Mouse (Mus musculus): Measurements from ENCODE around the gene Psg19. TPM values are rescaled to one million over a fixed set of nuclear protein-coding genes. Genes with fewer than 3 reads are reported as not detected.
"Not testable (repeated sequence)": the region's sequence is repeated elsewhere in the genome, so short reads cannot be mapped to it uniquely, and the experiment has no call there.

Psg19 gene
- polyA plus RNA-seq, 1 experiment from 2014 or later: not detected

DNA sequence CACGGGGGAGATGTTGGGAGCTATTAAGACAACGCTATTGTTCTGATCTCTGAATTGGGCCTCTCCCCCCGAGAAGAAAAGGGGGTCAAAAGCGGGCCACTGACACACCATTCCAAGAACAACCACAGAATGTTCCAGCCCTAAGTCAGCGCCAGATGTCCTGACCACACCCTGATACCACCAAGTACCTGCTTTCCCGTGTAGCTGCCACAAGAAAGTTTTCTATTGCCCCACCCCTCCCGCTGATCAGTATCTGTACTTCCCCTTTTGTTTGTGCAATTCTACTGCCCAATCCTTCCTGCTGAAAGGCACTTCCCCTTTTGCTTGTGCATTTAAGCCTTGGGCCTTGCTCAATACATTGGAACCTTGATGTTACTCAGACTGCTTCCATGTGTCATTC, 38.2 kb downstream of the Psg19 start:
- 60% methylated on average over 7 of the region's 7 CpGs for WGBS
- not testable (repeated sequence) for H3K36me3 ChIP-seq (ENCODE audit: control insufficient read depth, insufficient read depth, low read length); ATAC-seq (replicated peaks; ENCODE audit: low FRiP score); H3K9ac ChIP-seq (ENCODE audit: low read depth, low read length); H3K27me3 ChIP-seq (replicated peaks; ENCODE audit: control insufficient read depth, insufficient read depth, low read length); H3K4me2 ChIP-seq; H3K27ac ChIP-seq (ENCODE audit: low read depth, low read length); H3K9me3 ChIP-seq (ENCODE audit: control insufficient read depth, low read length); DNase-seq (ENCODE audit: low spot score); H3K4me1 ChIP-seq (replicated peaks; ENCODE audit: control insufficient read depth, insufficient read depth, low read length); H3K4me3 ChIP-seq (ENCODE audit: low read depth, low read length)

DNA sequence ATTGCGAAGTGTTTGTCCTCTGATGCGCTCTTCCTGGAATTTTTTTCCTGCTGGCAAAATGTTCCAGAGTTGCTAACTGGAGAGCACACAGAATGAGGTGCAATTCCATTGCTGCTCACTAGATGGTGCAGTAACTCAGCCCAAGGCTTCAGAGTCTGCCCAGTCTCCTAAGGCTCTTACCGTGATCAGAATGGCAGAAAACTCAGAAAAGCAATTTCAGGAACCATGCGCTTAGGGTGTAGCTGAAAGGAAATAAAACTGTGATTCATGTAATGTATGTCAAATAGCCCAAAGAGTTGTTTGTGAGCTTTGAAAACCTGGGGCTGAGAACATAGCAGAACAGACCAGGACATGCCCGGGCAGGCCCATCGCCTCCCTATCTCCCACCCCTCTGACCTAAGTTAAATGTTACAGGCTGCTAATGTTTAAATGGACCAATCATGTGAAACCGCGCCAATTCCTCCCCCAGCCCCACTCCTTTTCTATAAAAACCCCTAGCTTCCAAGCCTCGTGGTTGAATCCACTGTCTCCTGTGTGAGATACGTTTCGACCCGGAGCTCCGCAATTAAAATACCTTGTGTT, 48.3 kb downstream of the Psg19 start:
- not testable (repeated sequence) for H3K4me2 ChIP-seq; H3K9me3 ChIP-seq (ENCODE audit: control insufficient read depth, low read length); H3K27ac ChIP-seq (ENCODE audit: low read depth, low read length); H3K4me1 ChIP-seq (replicated peaks; ENCODE audit: control insufficient read depth, insufficient read depth, low read length); H3K36me3 ChIP-seq (ENCODE audit: control insufficient read depth, insufficient read depth, low read length); H3K4me3 ChIP-seq (ENCODE audit: low read depth, low read length); H3K9ac ChIP-seq (ENCODE audit: low read depth, low read length)
- 52% methylated on average over 11 of the region's 13 CpGs for WGBS
- DNase-seq (ENCODE audit: low spot score) (peak; percentile 39), ATAC-seq (replicated peaks; ENCODE audit: low FRiP score) (peak; percentile 36; the same call in 1 of the 2 replicates)
- H3K27me3 ChIP-seq (replicated peaks; ENCODE audit: control insufficient read depth, insufficient read depth, low read length): peaks cover 14% of the 10 kb centered on the region

- Histone ChIP-seq H3K4me1 (replicated peaks; ENCODE audit: control insufficient read depth, insufficient read depth, low read length) (no peaks in the 10 kb centered on the region), H3K9ac (ENCODE audit: low read depth, low read length) (no peak overlapping the region), H3K27me3 (replicated peaks; ENCODE audit: control insufficient read depth, insufficient read depth, low read length) (peaks cover 14% of the 10 kb centered on the region), H3K4me2 (no peak overlapping the region), H3K27ac (ENCODE audit: low read depth, low read length) (no peak overlapping the region), H3K36me3 (ENCODE audit: control insufficient read depth, insufficient read depth, low read length) (no peaks in the 10 kb centered on the region), H3K9me3 (ENCODE audit: control insufficient read depth, low read length) (no peaks in the 10 kb centered on the region), H3K4me3 (ENCODE audit: low read depth, low read length) (no peak overlapping the region)
- WGBS: 43% methylated on average over 6 of the region's 6 CpGs
- DNase-seq (ENCODE audit: low spot score) (no peak), ATAC-seq (replicated peaks; ENCODE audit: low FRiP score) (no peak)
These were observed 49.1 kb downstream of the Psg19 start for GRCm38 (mm10) chr7:18748994-18749895.

DNA sequence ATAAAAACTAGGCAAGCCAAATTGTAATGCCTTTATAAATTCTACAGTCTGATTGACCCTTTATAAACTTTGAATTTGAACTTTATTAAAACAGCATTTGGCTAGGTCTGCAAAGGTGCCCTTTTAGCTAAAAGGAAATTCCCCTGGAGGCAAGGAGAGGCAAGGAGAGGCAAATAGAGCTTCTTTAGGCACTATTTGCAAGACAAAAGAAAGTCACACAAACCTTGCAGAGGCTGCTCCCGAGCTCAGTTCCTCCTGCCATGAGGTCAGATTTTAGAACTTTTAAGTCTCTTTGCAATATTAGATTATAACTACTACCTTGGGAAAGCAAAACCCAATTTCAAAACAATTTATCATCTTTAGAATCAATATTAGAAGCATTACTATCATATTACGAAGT, 50.9 kb downstream of the Psg19 start:
- not testable (repeated sequence) for H3K27ac ChIP-seq (ENCODE audit: low read depth, low read length); H3K9me3 ChIP-seq (ENCODE audit: control insufficient read depth, low read length); DNase-seq (ENCODE audit: low spot score); H3K9ac ChIP-seq (ENCODE audit: low read depth, low read length); H3K4me1 ChIP-seq (replicated peaks; ENCODE audit: control insufficient read depth, insufficient read depth, low read length); ATAC-seq (replicated peaks; ENCODE audit: low FRiP score); H3K36me3 ChIP-seq (ENCODE audit: control insufficient read depth, insufficient read depth, low read length); H3K4me3 ChIP-seq (ENCODE audit: low read depth, low read length); H3K4me2 ChIP-seq
- 59% methylated on average over 2 of the region's 2 CpGs for WGBS
- H3K27me3 ChIP-seq (replicated peaks; ENCODE audit: control insufficient read depth, insufficient read depth, low read length): peaks cover 14% of the 10 kb centered on the region

GRCm38 (mm10) chr7:18746189-18746860, 52.0 kb downstream of the Psg19 start:
- Histone ChIP-seq H3K9ac (ENCODE audit: low read depth, low read length) (peak overlapping the region; percentile 25; the same call in 1 of the 2 replicates), H3K27me3 (replicated peaks; ENCODE audit: control insufficient read depth, insufficient read depth, low read length) (peaks cover 14% of the 10 kb centered on the region), H3K4me2 (peak overlapping the region; percentile 51), H3K4me1 (replicated peaks; ENCODE audit: control insufficient read depth, insufficient read depth, low read length) (no peaks in the 10 kb centered on the region), H3K27ac (ENCODE audit: low read depth, low read length) (no peak overlapping the region), H3K36me3 (ENCODE audit: control insufficient read depth, insufficient read depth, low read length) (no peaks in the 10 kb centered on the region), H3K9me3 (ENCODE audit: control insufficient read depth, low read length) (no peaks in the 10 kb centered on the region), H3K4me3 (ENCODE audit: low read depth, low read length) (peak overlapping the region; percentile 23; the same call in 1 of the 2 replicates)
- DNase-seq (ENCODE audit: low spot score) (peak; percentile 36), ATAC-seq (replicated peaks; ENCODE audit: low FRiP score) (no peak; the same call in 1 of the 2 replicates)
- 11% methylated on average over 20 of the region's 20 CpGs for WGBS

Other genes with a start within 250 kb of the Psg19 start
- not detected in 2 replicates for gene Psg27, start 231.2 kb downstream of the Psg19 start, polyA plus RNA-seq (2014; fragmentation: Nextera tagmentation; extraction: Ambion mirVana)
- not detected in 2 replicates for gene Psg23, start 182.0 kb downstream of the Psg19 start, polyA plus RNA-seq (2014; fragmentation: Nextera tagmentation; extraction: Ambion mirVana)
- gene Psg21, start 141.8 kb downstream of the Psg19 start, polyA plus RNA-seq (2014; fragmentation: Nextera tagmentation; extraction: Ambion mirVana): not detected in 2 replicates
- gene Psg20, start 112.3 kb downstream of the Psg19 start, polyA plus RNA-seq (2014; fragmentation: Nextera tagmentation; extraction: Ambion mirVana): not detected in 2 replicates
- gene Psg22, start 80.4 kb downstream of the Psg19 start, polyA plus RNA-seq (2014; fragmentation: Nextera tagmentation; extraction: Ambion mirVana): not detected in 2 replicates
- gene Psg17, start 23.1 kb upstream of the Psg19 start, polyA plus RNA-seq (2014; fragmentation: Nextera tagmentation; extraction: Ambion mirVana): 0.08 TPM in 2 replicates
- gene Mill2, start 41.4 kb upstream of the Psg19 start, polyA plus RNA-seq (2014; fragmentation: Nextera tagmentation; extraction: Ambion mirVana): 0.21 and 0.26 TPM in 2 replicates
- gene Pglyrp1, start 72.8 kb upstream of the Psg19 start, polyA plus RNA-seq (2014; fragmentation: Nextera tagmentation; extraction: Ambion mirVana): 7.9 TPM in 2 replicates
- 20.8 and 21.1 TPM in 2 replicates for gene Ccdc61, start 111.9 kb upstream of the Psg19 start, polyA plus RNA-seq (2014; fragmentation: Nextera tagmentation; extraction: Ambion mirVana)
- 0.22 and 0.41 TPM in 2 replicates for gene Nova2, start 127.4 kb upstream of the Psg19 start, polyA plus RNA-seq (2014; fragmentation: Nextera tagmentation; extraction: Ambion mirVana)
- not detected in 2 replicates for gene Nanos2, start 188.9 kb upstream of the Psg19 start, polyA plus RNA-seq (2014; fragmentation: Nextera tagmentation; extraction: Ambion mirVana)
- gene Mypop, start 192.7 kb upstream of the Psg19 start, polyA plus RNA-seq (2014; fragmentation: Nextera tagmentation; extraction: Ambion mirVana): 1.5 and 2.2 TPM in 2 replicates
- gene Irf2bp1, start 205.5 kb upstream of the Psg19 start, polyA plus RNA-seq (2014; fragmentation: Nextera tagmentation; extraction: Ambion mirVana): 23.3 and 24.9 TPM in 2 replicates
- gene Foxa3, start 225.0 kb upstream of the Psg19 start, polyA plus RNA-seq (2014; fragmentation: Nextera tagmentation; extraction: Ambion mirVana): 29.7 and 32.0 TPM in 2 replicates
- gene Sympk, start 225.9 kb upstream of the Psg19 start, polyA plus RNA-seq (2014; fragmentation: Nextera tagmentation; extraction: Ambion mirVana): 26.3 and 28.4 TPM in 2 replicates

Measured in liver, embryonic 11.5 days (tissue).